Mouse (Mus musculus) CH12.LX (cell line): ENCODE measurements around the gene Tnfrsf18. TPM values are rescaled to one million over a fixed set of nuclear protein-coding genes. Genes with fewer than 3 reads are reported as not detected.
A peak's percentile ranks its signal among the peaks of the same experiment; 100 is the strongest.

ENCODE experiments used
- DNase-seq: peaks from one replicate; pipeline ENCODE4 v3.0.0-alpha.2; 2013; ENCODE audit errors: extremely low read depth
- H3K27ac ChIP-seq: 2 replicates; pipeline ENCODE4 v1.5.1; 2012; ENCODE audit warnings: low read depth, mild to moderate bottlenecking, control low read depth, moderate library complexity; ENCODE audit not compliant: insufficient read depth
- H3K27me3 ChIP-seq: replicated peaks from 2 replicates; pipeline ENCODE3; 2012; ENCODE audit warnings: inconsistent platforms
- H3K36me3 ChIP-seq, 2 experiments: replicated peaks in 1 of 2; 2 replicates each; pipeline versions ENCODE3 to v1.6.1; 2012; ENCODE audit warnings: inconsistent platforms in 1 of 2, low read length in 1 of 2, mild to moderate bottlenecking in 1 of 2, mixed read lengths in 1 of 2, moderate library complexity in 1 of 2; ENCODE audit not compliant: control insufficient read depth in 1 of 2, insufficient read depth in 1 of 2
- H3K4me1 ChIP-seq, 2 experiments: 2 replicates each; pipeline ENCODE4 v1.6.1; 2012; ENCODE audit warnings: inconsistent platforms in 1 of 2, moderate library complexity in 1 of 2; ENCODE audit not compliant: insufficient read depth in 2 of 2, control insufficient read depth in 1 of 2
- H3K4me2 ChIP-seq: 2 replicates; pipeline ENCODE4 v1.6.1; 2012; ENCODE audit warnings: low read depth, mild to moderate bottlenecking, control low read depth; ENCODE audit not compliant: poor library complexity, insufficient read depth, severe bottlenecking
- H3K4me3 ChIP-seq, 3 experiments: fragments of 150-350 bp in 1 of 3; sonication (generic) in 1 of 3; replicated peaks in 1 of 3; 2 replicates each; pipeline versions ENCODE3 to v1.5.1; 2011 to 2012; ENCODE audit warnings: low read depth in 2 of 3, low read length in 2 of 3, mild to moderate bottlenecking in 2 of 3, moderate library complexity in 2 of 3, control low read depth in 1 of 3, improper control_type of control experiment in 1 of 3, inconsistent platforms in 1 of 3, mixed read lengths in 1 of 3; ENCODE audit not compliant: poor library complexity in 1 of 3
- H3K79me2 ChIP-seq: replicated peaks from 2 replicates; pipeline ENCODE4 v1.6.1; 2012; ENCODE audit warnings: mild to moderate bottlenecking, moderate library complexity; ENCODE audit not compliant: control insufficient read depth, poor library complexity, insufficient read depth, severe bottlenecking; ENCODE audit errors: extremely low read depth
- H3K9ac ChIP-seq: 2 replicates; pipeline ENCODE4 v1.6.1; 2012; ENCODE audit warnings: low read depth, mild to moderate bottlenecking, control low read depth, moderate library complexity; ENCODE audit not compliant: insufficient read depth
- H3K9me3 ChIP-seq: replicated peaks from 2 replicates; pipeline ENCODE3; 2012; ENCODE audit warnings: low read length, inconsistent platforms, mixed read lengths
- BHLHE40 ChIP-seq: IDR thresholded peaks from 2 replicates; pipeline ENCODE4 v1.6.1; 2011; ENCODE audit warnings: mild to moderate bottlenecking, low read depth, low read length, improper control_type of control experiment
- CHD1 ChIP-seq: IDR thresholded peaks from 2 replicates; pipeline ENCODE4 v1.6.1; 2012; ENCODE audit warnings: low read depth, low read length, improper control_type of control experiment, inconsistent platforms
- ELF1 ChIP-seq: IDR thresholded peaks from 2 replicates; pipeline ENCODE4 v1.6.1; 2014; ENCODE audit warnings: low read depth, mild to moderate bottlenecking, inconsistent platforms, low read length, improper control_type of control experiment
- EP300 ChIP-seq: IDR thresholded peaks from 2 replicates; pipeline ENCODE4 v1.6.1; 2011; ENCODE audit warnings: low read length, improper control_type of control experiment
- HCFC1 ChIP-seq: IDR thresholded peaks from 2 replicates; pipeline ENCODE4 v1.6.1; 2012; ENCODE audit warnings: low read depth, mild to moderate bottlenecking, inconsistent platforms, low read length, improper control_type of control experiment
- IRF4 ChIP-seq: IDR thresholded peaks from 2 replicates; pipeline ENCODE4 v1.6.1; 2014; ENCODE audit warnings: low read depth, mild to moderate bottlenecking, inconsistent platforms, low read length, improper control_type of control experiment
- KAT2A ChIP-seq: IDR thresholded peaks from 2 replicates; pipeline ENCODE4 v1.6.1; 2012; ENCODE audit warnings: low read length, improper control_type of control experiment, inconsistent platforms; ENCODE audit not compliant: insufficient replicate concordance
- MAX ChIP-seq: IDR thresholded peaks from 2 replicates; pipeline ENCODE4 v1.6.1; 2011; ENCODE audit warnings: low read length, improper control_type of control experiment
- MAZ ChIP-seq: IDR thresholded peaks from 2 replicates; pipeline ENCODE4 v1.6.1; 2012; ENCODE audit warnings: low read depth, mild to moderate bottlenecking, inconsistent platforms, low read length, improper control_type of control experiment, moderate library complexity
- MXI1 ChIP-seq: IDR thresholded peaks from 2 replicates; pipeline ENCODE4 v1.6.1; 2011; ENCODE audit warnings: mild to moderate bottlenecking, low read depth, low read length, improper control_type of control experiment
- MYC ChIP-seq: IDR thresholded peaks from 2 replicates; pipeline ENCODE4 v1.6.1; 2011; ENCODE audit warnings: low read depth, mild to moderate bottlenecking, improper control_type of control experiment, low read length
- NELFE ChIP-seq: IDR thresholded peaks from 2 replicates; pipeline ENCODE4 v1.6.1; 2011; ENCODE audit warnings: low read depth, low read length, improper control_type of control experiment
- NRF1 ChIP-seq: IDR thresholded peaks from 2 replicates; pipeline ENCODE4 v1.6.1; 2014; ENCODE audit warnings: low read depth, mild to moderate bottlenecking, inconsistent platforms, low read length, improper control_type of control experiment, moderate library complexity
- POLR2AphosphoS2 ChIP-seq: IDR thresholded peaks from 2 replicates; pipeline ENCODE4 v1.6.1; 2011; ENCODE audit warnings: low read depth, low read length, improper control_type of control experiment
- RAD21 ChIP-seq: IDR thresholded peaks from 2 replicates; pipeline ENCODE4 v1.6.1; 2011; ENCODE audit warnings: low read depth, mild to moderate bottlenecking, low read length, improper control_type of control experiment, moderate library complexity
- SIN3A ChIP-seq: IDR thresholded peaks from 2 replicates; pipeline ENCODE4 v1.6.1; 2012; ENCODE audit warnings: low read length, improper control_type of control experiment, inconsistent platforms
- SMC3 ChIP-seq: IDR thresholded peaks from 2 replicates; pipeline ENCODE4 v1.6.1; 2011; ENCODE audit warnings: low read depth, low read length, improper control_type of control experiment
- USF1 ChIP-seq: IDR thresholded peaks from 2 replicates; pipeline ENCODE4 v1.6.1; 2014; ENCODE audit warnings: low read depth, mild to moderate bottlenecking, inconsistent platforms, low read length, improper control_type of control experiment
- ZKSCAN1 ChIP-seq: IDR thresholded peaks from 2 replicates; pipeline ENCODE4 v1.6.1; 2012; ENCODE audit warnings: low read depth, inconsistent platforms, low read length, improper control_type of control experiment, borderline replicate concordance
- ZMIZ1 ChIP-seq: IDR thresholded peaks from 2 replicates; pipeline ENCODE4 v1.6.1; 2012; ENCODE audit warnings: low read depth, mild to moderate bottlenecking, inconsistent platforms, low read length, improper control_type of control experiment
- dilution Hi-C: fragments of 300-500 bp; cut with MboI; formaldehyde crosslinking; loops from 2 replicates; pipeline ENCODE4 v1.14.3; 2020; ENCODE audit warnings: low sequenced_read_pairs; ENCODE audit not compliant: extremely low pct_unique_long_range_greater_than_20kb, extremely low pct_ligation_motif_present
- in situ Hi-C: fragments of 300-500 bp; cut with MboI; formaldehyde crosslinking; loops from 3 replicates; pipeline ENCODE4 v1.14.3; 2019; ENCODE audit warnings: low sequenced_read_pairs, low pct_ligation_motif_present, low pct_unique_long_range_greater_than_20kb, mixed read lengths
- polyA plus RNA-seq: library from polyadenylated mRNA; unstranded; fragments of >175 nt; gene quantifications from 2 replicates; pipeline ENCODE4 v1.2.1, GENCODE M21; 2012; ENCODE audit warnings: low read depth; ENCODE audit not compliant: insufficient read length
- total RNA-seq, 2 experiments: library from RNA; depleted of rRNA; stranded (reverse); fragments of 300-350 nt in 1 of 2; fragments of >200 nt in 1 of 2; gene quantifications; 2 replicates each; pipeline ENCODE4 v1.2.3; 2012 to 2014

Tnfrsf18 gene
- total and polyA plus RNA-seq, 3 experiments, result 48.4 to 76.1 (median 50.7) TPM

DNA sequence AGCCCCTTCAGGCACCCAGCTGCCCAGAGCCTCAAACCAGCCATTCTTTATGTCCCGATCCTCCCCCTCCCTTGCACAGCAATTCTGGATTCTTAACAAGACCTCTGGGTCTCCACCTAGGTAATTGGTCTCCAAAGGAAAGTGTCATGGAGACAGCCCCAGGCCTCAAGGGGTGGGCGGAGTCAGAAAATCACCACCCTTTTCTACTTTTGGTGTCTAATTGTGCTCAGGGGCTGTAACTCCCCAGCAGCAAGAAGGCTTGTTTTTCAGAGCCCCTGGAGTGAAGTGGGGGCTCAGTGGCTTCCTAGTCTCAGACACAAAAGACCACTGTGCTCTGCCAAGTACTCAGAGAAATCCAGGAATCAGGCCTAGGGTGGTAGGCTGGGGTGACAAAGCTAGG lies 44.8 kb downstream of the Tnfrsf18 start:
- peak overlapping the region; percentile 10; the same call in 1 of the 2 replicates for H3K9ac ChIP-seq
- no peak for TF ChIP-seq ZMIZ1
- TF ChIP-seq IRF4, result no peak
- no peak for TF ChIP-seq MAZ
- TF ChIP-seq MYC, result no peak
- H3K9me3 ChIP-seq, result no peaks in the 10 kb centered on the region
- peak overlapping the region; percentile 69 for H3K27ac ChIP-seq
- peaks cover 0 to 4% of the 10 kb centered on the region in 2 experiments for H3K36me3 ChIP-seq
- no peaks in the 10 kb centered on the region for H3K79me2 ChIP-seq
- in situ Hi-C loops, result no loop called here
- H3K4me2 ChIP-seq, result peak overlapping the region; percentile 23
- peak overlapping the region in 1 of 3 experiments; percentile 22 for H3K4me3 ChIP-seq
- no peaks in the 10 kb centered on the region for H3K27me3 ChIP-seq
- H3K4me1 ChIP-seq, result peaks cover 19 to 68% of the 10 kb centered on the region in 2 experiments
- dilution Hi-C loops, result no loop called here
- peak; percentile 75 for DNase-seq

DNA sequence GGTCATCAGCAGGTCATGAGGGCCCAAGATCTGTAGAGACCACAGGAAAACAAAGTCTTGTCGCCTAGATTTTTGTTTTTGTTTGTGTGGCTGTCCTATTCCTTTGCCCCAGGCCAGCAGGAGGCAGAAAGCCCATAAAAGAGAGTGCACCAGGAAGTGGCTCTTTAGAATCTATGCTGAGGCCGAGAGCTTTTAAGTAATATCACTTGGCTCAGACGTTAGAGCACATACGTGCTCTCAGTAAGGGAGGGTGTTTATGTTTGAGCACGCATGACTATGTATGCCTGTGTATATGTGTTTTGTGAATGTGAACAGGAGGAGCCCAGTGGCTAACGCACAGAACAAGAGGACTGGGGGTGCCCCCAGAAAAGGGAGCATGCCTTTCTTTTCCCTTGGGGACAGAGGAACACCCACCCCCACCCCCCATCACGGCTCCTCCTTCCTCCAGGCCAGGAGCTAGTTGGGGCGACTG lies 51.0 kb downstream of the Tnfrsf18 start:
- no peaks in the 10 kb centered on the region for H3K9me3 ChIP-seq
- no peak for TF ChIP-seq ELF1
- no peak for TF ChIP-seq CHD1
- TF ChIP-seq EP300, result no peak
- TF ChIP-seq MAZ, result no peak
- TF ChIP-seq ZKSCAN1, result no peak
- no peak for TF ChIP-seq MXI1
- no peak for TF ChIP-seq NELFE
- TF ChIP-seq MYC, result no peak
- no peak for TF ChIP-seq MAX
- TF ChIP-seq RAD21, result no peak
- TF ChIP-seq SMC3, result no peak
- TF ChIP-seq POLR2AphosphoS2, result no peak
- TF ChIP-seq USF1, result no peak
- TF ChIP-seq SIN3A, result no peak
- TF ChIP-seq BHLHE40, result no peak
- TF ChIP-seq KAT2A, result no peak
- no peak for TF ChIP-seq NRF1
- no peak for TF ChIP-seq HCFC1
- in situ Hi-C loops (no loop called here), dilution Hi-C loops (no loop called here)
- H3K4me1 ChIP-seq, result peaks cover 0 to 35% of the 10 kb centered on the region in 2 experiments; a peak in 2 of 4 replicates
- no peaks in the 10 kb centered on the region for H3K79me2 ChIP-seq
- H3K9ac ChIP-seq, result no peak overlapping the region
- no peak for DNase-seq
- no peaks in the 10 kb centered on the region for H3K27me3 ChIP-seq
- no peak overlapping the region for H3K4me2 ChIP-seq
- no peak overlapping the region for H3K4me3 ChIP-seq
- H3K36me3 ChIP-seq, result peaks cover 0 to 1% of the 10 kb centered on the region in 2 experiments
- no peak overlapping the region for H3K27ac ChIP-seq
